Mouse (Mus musculus): Measurements from ENCODE around the gene Topaz1.

DNA sequence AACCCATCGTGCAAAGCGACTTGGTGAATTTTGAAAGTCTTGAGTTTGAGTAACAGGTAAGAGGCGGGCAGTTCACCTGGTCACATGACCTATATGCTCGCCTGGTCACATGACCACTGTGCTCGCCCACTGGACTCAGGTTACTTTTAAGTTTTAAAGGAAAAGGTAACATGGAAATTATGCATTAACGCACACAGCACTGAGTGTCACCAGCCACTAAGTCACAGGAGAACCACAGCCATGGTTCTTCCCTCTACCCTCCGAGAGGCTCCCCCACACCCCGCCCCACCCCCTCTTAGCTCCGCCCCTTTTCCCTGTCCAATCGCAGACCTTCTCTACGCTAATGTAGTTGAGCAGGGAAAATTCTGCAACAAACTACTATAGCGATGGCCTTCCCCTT is 13.9 kb upstream of the Topaz1 start:
- TF ChIP-seq POLR2A (IDR thresholded peaks at IDR 0.05; ENCODE audit: insufficient read depth, low read length) (no peak), CTCF (IDR thresholded peaks at IDR 0.05; ENCODE audit: low read depth, low read length) (no peak), EP300 (IDR thresholded peaks at IDR 0.05; ENCODE audit: insufficient read depth, low read depth, low read length) (no peak)
